Mouse (Mus musculus): ENCODE measurements at regions not wholly inside any gene's neighbourhood (a gene's known extent, or its start where the extent isn't known, plus 50 kb on each side); places are given as distances from the start of the nearest gene placed in this dataset.

DNA sequence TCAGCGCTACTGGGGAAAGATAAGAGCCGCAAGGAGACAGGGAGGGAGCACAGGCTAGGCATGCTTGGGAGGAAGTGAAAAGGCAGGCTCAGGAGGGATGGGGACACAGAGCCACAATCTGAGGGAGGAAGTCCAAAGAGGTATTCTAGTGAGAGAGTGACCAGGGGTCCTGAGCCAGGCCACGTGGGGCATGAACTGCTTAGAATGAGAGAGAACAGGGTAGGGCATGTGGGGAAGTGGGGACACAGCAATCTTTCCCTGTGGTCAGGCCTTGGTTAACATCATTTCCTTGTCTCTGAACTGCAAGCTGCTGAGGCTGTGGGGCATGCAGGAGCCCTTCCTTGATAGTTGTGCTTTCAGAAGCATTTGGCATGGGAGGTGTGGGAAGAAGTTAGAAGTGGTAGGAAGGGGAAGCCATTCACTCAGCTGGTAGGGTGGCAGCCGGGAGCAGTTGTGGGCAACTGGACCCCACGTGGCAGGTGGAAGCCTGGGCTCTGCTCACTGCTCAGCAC lies 92.2 kb upstream of the Igfbp7 start:
- peak; percentile 93 for ATAC-seq (replicated peaks; ENCODE audit: poor library complexity, severe bottlenecking)

DNA sequence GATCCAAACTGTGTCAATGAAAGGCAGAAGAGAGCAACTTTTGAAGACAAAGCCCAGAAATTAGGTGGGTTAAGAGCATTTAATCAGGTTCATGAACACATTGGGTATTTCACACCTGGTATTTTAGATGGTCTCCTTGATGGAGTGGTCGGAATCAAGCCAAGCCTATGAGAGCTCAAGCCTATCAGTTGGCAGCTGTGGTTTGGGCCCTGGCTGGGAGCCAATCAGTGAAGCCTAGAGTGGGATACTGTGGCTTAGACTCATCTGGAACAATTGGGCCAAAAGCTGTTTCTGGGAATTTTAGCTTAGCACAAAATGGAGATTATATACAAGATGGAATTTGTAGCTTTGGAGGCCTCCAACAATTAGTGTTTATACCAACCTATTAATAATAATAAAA lies 86.8 kb upstream of the Igfbp7 start:
- no peak for ATAC-seq (replicated peaks; ENCODE audit: poor library complexity, severe bottlenecking)

DNA sequence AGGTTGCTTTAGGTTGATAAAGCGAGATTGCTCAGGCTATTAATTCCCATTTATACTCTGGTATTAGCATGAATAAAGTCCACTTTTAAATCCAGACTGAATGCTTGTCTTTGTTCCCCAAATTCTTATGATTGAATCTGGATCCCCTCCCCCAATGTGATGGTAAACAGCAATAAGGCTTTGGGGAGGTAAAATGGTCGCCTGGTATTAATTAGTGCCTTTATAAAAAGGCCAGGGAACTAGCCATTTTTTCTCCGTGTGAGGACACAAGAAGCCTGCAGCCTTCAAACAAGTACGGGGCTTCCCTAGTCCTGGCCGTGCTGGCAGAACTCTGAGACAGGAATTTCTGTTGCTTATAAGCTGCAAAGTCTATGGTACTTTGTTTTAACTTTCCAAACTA lies 81.1 kb upstream of the Igfbp7 start:
- ATAC-seq (replicated peaks; ENCODE audit: poor library complexity, severe bottlenecking) = no peak

DNA sequence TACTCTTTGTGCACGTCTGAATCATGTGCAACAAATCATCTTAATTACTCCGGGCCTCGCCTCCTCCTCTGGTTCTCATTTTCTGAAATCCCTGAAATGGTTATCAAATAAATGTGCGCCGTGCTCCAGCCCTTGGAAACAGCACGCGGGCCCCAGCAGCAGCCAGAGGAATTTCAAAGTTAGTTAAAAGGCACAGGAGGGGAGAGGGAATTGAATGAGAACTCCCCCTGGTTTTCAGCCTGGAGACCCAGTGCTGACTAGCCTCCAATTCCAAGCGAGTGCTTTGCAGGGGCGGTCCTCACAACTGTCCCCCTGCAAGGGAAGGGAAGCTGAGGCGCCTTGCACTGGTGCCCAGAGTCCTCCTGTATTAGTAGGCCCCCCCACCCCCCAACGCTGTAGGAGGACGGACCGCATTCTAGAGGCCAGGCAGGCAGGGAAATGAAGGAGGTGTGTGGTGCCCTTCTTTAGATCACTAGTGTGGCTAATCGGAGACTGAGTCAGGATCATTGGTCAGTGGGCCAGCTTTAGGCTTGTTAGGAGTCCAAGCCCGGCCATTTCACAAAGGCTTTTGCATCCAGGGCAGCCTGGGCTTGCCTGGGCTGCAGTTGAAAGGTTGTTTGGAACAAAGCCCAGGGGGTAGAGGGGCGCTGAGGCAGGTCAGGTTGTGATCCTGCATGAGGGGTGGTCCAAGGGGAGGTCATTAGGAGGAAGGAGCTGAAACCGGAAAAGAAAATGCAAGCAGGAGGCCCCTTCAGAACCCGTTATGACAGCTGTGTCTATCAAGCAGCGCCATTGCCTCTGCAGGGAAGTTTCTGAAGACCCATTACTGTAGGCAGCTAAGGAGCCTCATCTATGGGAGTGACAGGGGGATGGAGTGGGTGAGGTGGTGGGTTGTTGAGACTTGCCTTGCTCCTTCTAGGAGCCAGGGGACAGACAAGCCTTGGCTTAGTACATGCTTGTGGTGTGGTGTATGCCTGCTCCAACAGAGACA lies 80.3 kb upstream of the Igfbp7 start:
- ATAC-seq (replicated peaks; ENCODE audit: poor library complexity, severe bottlenecking) = no peak

DNA sequence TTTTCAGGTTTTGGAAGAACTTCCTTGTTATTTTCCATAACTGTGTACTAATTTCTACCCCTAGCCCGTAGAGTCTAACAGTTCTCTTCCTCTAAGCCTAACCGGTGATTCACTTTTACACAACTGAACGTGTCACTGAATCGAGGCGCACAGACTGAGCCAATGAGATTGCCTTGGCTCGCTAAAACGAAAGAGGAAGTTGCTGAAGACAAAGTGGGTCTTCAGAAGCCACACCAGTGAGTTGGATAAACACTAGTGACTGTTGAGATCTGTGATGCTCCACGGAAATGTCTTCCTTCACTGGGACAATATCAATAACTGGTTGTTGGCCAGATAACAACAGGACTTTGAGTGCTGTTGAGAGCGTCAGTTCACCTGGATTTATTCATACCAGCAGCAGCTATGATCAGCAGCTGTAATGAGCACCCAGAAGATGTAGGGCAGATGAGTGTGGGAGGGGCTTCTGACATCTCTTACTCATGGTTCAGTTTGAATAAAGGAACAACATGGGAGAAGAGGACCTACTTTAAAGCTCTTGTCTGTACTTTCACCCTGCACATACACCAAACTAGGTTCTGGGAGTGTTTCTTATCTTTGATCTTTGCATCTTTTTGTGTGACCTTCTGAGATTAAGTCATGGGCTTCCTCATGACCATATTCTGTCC lies 75.3 kb upstream of the Igfbp7 start:
- ATAC-seq (replicated peaks; ENCODE audit: poor library complexity, severe bottlenecking) = peak; percentile 97

DNA sequence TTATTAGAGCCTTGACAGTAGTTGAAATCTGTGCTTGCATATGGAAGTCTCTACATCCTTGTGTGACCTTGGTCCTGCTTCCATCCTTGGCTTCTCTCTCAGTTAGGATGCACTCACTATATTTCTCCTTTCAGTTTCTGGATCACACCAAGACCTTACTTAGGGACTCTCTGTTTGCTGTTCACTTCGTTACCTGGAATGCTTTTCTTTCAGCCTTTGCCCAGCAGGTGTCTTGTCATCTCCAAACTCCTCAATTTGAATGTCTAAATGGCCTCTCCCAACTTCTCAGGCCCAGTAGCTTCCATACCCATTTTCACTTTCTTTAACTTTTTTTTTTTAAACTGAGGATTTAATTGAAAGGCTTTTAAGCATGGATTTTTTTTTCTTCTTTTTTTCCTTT lies 74.0 kb upstream of the Igfbp7 start:
- no peak for ATAC-seq (replicated peaks; ENCODE audit: poor library complexity, severe bottlenecking)

DNA sequence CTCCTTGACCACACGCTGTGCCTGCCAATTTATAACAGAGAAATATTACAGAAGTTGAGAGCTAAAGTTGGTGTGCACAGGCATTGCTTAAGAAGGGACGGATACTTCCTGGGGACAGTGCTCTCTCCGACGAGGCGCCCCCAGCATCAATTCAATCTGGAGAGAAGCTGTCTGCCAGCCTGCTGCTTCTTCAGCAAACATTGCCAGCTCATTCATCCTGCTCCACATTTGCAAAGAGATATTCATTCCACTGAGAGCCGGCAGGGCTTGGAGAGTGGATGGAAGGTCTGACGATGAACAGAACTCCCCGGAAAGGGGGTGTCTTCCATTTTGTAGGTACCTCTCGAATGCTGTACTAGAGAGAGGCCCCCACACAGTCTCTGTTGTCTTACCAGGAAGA lies 70.0 kb upstream of the Igfbp7 start:
- no peak for ATAC-seq (replicated peaks; ENCODE audit: poor library complexity, severe bottlenecking)

DNA sequence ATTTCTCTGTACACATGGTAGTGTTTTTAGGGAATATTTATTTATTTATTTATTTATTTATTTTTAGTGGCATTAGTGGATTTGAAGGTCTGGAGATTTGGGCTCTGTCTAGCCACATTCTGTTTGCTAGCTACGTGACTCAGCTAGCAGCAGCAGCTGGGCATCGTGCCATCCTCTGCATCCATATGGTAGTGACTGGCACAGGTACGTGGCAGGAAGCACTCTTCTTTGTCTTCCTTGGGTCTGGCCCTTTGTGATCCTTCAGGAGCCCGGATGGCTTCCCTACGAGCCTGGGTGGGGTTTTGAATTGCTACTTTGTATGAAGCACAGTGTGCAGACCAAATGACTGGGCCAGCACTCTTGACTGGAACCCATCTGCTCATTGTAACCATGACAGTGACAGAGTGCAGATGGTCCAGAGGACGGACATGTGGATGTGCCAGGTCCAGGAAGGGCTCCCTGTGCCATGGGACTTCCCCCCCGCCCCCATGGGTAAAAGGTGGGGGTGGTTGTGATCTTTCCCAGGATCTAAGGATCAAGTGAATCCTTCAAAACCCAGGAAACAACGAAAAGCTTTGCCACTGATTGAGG lies 66.2 kb upstream of the Igfbp7 start:
- ATAC-seq (replicated peaks; ENCODE audit: poor library complexity, severe bottlenecking) = no peak

DNA sequence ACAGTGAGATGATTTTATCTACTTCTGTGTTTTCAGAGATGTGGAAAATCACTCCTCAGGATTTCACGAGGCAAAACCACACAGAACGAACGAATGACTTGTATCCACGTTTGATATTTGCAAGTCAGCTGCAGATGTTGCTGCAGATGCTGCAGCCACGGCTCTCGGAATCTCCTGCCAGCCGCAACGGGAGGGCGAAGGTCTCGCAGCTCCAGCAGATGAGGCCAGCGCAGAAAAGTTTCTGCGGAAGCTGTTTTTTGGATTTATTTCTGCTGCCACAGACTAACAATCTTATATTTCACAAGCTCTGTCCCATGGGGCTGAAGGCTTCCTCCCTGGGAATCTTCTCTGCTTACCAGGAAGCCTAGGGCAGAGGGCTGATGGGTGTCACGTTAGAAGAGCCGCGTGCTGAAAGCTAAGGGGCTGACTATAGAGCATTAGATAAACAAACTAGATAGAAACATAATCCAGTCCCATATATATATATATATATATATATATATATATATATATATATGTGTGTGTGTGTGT lies 61.5 kb upstream of the Igfbp7 start:
- ATAC-seq (replicated peaks; ENCODE audit: poor library complexity, severe bottlenecking) = no peak

DNA sequence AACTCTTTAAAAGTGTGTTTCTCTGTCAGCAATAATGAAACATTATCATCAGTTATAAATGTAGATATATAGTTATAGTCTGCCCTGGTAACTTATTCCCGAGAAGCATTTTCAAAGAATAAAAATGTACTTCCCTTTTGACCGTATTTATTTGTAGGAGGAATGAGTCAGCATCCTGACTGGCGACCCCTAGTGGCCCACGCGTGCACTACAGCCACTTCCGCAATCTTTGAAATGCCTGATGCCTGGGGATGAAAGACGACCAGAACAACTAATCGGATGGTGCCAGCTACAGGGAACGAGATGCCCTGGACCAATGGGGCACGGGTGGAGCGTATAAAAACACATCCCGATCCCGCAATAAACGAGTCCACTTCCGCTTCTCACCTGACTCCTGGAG lies 60.6 kb upstream of the Igfbp7 start:
- ATAC-seq (replicated peaks; ENCODE audit: poor library complexity, severe bottlenecking) = peak; percentile 87

DNA sequence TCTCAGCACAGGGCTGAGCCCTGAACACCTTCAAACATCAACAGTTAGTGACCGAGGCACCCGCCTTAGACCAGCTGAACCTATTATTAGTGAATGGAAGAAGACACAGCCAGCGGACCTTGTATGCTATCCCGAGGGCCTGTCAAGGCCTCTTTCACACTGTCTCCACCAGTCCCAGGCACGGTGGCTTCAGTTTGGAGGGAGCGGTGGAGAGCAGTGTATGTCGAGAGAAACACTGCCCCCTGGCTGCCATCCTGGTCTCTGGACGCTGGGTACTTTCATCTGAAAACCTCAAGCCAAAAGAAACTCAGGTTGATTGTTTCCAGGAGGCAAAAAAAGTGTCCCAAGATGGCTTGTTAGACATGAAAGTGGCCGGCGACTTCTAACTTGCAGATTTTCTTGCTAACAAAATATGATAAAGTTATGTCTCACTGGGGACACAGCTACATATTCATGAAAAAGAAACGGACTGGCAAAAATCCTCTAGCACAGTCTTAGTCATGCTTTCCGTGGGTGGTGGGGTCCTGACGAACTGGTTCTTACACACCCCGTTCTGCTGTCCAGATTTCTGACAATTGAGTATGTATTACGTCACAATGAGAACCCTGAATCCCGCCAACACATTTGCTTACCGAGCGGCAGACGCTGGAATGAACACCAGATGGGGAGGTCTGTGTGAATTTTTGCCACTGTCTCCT lies 57.2 kb upstream of the Igfbp7 start:
- peak; percentile 42 for ATAC-seq (replicated peaks; ENCODE audit: poor library complexity, severe bottlenecking)

DNA sequence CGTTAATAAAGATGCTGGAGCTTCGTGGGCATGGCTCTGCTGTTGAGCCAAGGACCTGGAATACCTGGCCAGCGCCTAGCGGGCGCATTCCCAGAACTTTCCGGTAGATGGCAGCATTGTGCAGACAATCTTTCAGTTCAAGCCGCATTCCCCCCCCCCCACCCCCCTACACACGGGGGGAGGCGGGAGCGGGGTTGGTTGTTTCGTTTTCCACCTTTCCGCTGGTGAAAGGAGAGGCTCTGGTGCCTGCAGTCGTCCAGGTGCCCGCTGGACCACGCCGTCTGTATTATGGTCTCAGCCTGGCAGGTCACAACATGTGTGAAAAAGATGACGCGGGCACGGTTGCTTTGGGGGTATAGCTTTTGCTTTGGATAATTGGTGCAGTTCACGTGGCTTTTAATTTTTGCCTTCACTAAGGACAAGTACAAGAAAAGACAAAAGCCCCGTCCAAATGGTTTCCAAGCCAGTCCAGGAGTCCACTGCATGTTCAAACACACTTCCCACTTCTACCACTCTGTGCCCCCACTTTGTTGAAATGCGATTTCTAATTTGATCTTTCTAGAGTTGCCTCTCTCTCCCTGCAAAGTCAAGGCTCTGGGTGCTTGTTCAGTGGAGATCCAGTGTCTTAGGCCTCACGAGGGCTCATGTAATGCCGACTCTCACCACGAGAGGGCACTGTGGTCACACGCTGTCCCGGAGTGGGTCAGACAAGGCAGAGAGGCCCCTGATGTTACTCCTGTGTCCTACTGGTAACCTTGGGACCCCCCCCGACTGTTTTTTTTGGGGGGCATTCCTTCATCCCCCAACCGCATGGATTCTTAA lies 52.3 kb upstream of the Igfbp7 start:
- ATAC-seq (replicated peaks; ENCODE audit: poor library complexity, severe bottlenecking) = peak; percentile 87
